Mouse (Mus musculus): ENCODE measurements around the gene Ugt1a8.

- TF ChIP-seq CTCF (IDR thresholded peaks at IDR 0.05; ENCODE audit: control insufficient read depth, insufficient read depth, insufficient read length) (no peak), USF1 (IDR thresholded peaks at IDR 0.05; ENCODE audit: low read depth) (no peak), MAX (IDR thresholded peaks at IDR 0.05) (no peak), FOSL1 (IDR thresholded peaks at IDR 0.05; ENCODE audit: insufficient read depth, low read length, poor library complexity, severe bottlenecking) (no peak)
Measured at GRCm38 (mm10) chr1:88222216-88222615, 134.6 kb downstream of the Ugt1a8 start.

All from C2C12 (cell line).